8 mouse cellular contexts compared by ENCODE assay signal in the genomic region with DNA sequence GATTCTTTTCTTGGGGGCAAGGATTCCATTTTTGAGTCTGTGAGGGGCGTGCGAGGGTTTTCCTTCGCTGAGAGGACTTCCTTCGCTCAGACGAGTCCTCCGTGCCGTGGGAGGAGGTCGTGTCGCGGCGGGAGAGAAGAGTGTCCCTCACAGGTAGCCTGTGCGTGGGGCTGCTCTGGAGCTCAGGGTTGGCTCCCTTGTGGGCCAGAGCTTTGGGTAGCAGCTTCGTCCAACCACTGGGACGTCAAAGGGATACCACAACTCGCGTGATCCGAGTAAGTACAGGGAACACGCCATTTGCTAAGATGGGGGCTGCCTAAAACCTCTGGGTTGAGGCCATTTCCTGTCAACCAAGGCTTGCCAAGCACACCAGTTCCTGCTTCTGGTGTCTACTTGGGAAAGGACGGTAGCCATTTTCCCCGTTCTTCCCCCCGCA. TPM values are rescaled to one million over a fixed set of nuclear protein-coding genes. Genes with fewer than 3 reads are reported as not detected.
DNase-seq lines count a peak whose midpoint lies in the region; ATAC-seq and TF ChIP-seq lines count a peak whose summit lies in the region.

No protein-coding gene starts in this region.

- 53% methylated on average over 21 of the region's 21 CpGs for WGBS in kidney, embryonic 14.5 days
- 48% methylated on average over 21 of the region's 21 CpGs for WGBS in hindbrain, embryonic 15.5 days
- WGBS in midbrain, embryonic 16.5 days = 48% methylated on average over 21 of the region's 21 CpGs

- peak overlapping the region; percentile 52 for H3K4me2 ChIP-seq in kidney, embryonic 14.5 days (replicated peaks; ENCODE audit: low read depth, low read length)
- peak overlapping the region; percentile 67 for H3K4me2 ChIP-seq in hindbrain, embryonic 15.5 days
- H3K4me2 ChIP-seq in midbrain, embryonic 16.5 days (ENCODE audit: low read length) = peak overlapping the region; percentile 65

- no peak for TF ChIP-seq POLR2A in bone marrow macrophage, adult 2 months (IDR thresholded peaks at IDR 0.05; ENCODE audit: borderline replicate concordance, low read depth, low read length)

- DNase-seq in kidney, postnatal 10 days = no peak
- no peak for DNase-seq in ovary, postnatal 36 days (ENCODE audit: low spot score)
- no peak for DNase-seq in frontal cortex, postnatal 14 days (ENCODE audit: low spot score in 2 of 2)
- DNase-seq in right cerebral cortex, adult 2 months (ENCODE audit: low spot score in 2 of 2) = no peak

- H3K27me3 ChIP-seq in kidney, embryonic 14.5 days (ENCODE audit: control insufficient read depth, insufficient read depth, low read length) = peaks cover 21% of the 10 kb centered on the region
- peaks cover 31% of the 10 kb centered on the region for H3K27me3 ChIP-seq in hindbrain, embryonic 15.5 days
- peaks cover 27% of the 10 kb centered on the region for H3K27me3 ChIP-seq in midbrain, embryonic 16.5 days (ENCODE audit: control insufficient read depth, insufficient read depth, low read depth, low read length)

- ATAC-seq in kidney, embryonic 14.5 days (ENCODE audit: low FRiP score, low TSS enrichment) = peak; percentile 61
- peak; percentile 82 for ATAC-seq in hindbrain, embryonic 15.5 days (ENCODE audit: low FRiP score, low read depth)
- ATAC-seq in midbrain, embryonic 16.5 days = no peak; the same call in 1 of the 2 replicates

- TF ChIP-seq CTCF in bone marrow macrophage, adult 2 months (IDR thresholded peaks at IDR 0.05; ENCODE audit: low read depth, low read length) = no peak

- peaks cover 6% of the 10 kb centered on the region; the same call in 1 of the 2 replicates for H3K9me3 ChIP-seq in kidney, embryonic 14.5 days (ENCODE audit: control insufficient read depth, low read length)
- H3K9me3 ChIP-seq in hindbrain, embryonic 15.5 days = no peaks in the 10 kb centered on the region
- H3K9me3 ChIP-seq in midbrain, embryonic 16.5 days (replicated peaks; ENCODE audit: control insufficient read depth, low read length, poor library complexity, severe bottlenecking) = no peaks in the 10 kb centered on the region

- peaks cover under 1% of the 10 kb centered on the region; the same call in 1 of the 2 replicates for H3K36me3 ChIP-seq in kidney, embryonic 14.5 days (ENCODE audit: control insufficient read depth, insufficient read depth, low read length)
- no peaks in the 10 kb centered on the region for H3K36me3 ChIP-seq in hindbrain, embryonic 15.5 days
- H3K36me3 ChIP-seq in midbrain, embryonic 16.5 days (ENCODE audit: control insufficient read depth, insufficient read depth, low read length) = no peaks in the 10 kb centered on the region

- peak overlapping the region; percentile 93 for H3K27ac ChIP-seq in kidney, embryonic 14.5 days (ENCODE audit: low read depth, low read length)
- H3K27ac ChIP-seq in bone marrow macrophage, adult 2 months (ENCODE audit: insufficient read depth, low read depth, low read length) = peak overlapping the region; percentile 88
- H3K27ac ChIP-seq in hindbrain, embryonic 15.5 days (replicated peaks) = peak overlapping the region; percentile 96
- peak overlapping the region; percentile 89 for H3K27ac ChIP-seq in midbrain, embryonic 16.5 days (ENCODE audit: low read length)

- no peaks in the 10 kb centered on the region for H3K4me1 ChIP-seq in kidney, embryonic 14.5 days (ENCODE audit: control insufficient read depth, insufficient read depth, low read length)
- peaks cover 2% of the 10 kb centered on the region; the same call in 1 of the 2 replicates for H3K4me1 ChIP-seq in bone marrow macrophage, adult 2 months (ENCODE audit: control insufficient read depth, insufficient read depth, low read length)
- H3K4me1 ChIP-seq in hindbrain, embryonic 15.5 days (replicated peaks) = peaks cover 5% of the 10 kb centered on the region
- H3K4me1 ChIP-seq in midbrain, embryonic 16.5 days (ENCODE audit: control insufficient read depth, insufficient read depth, low read length) = peaks cover 7% of the 10 kb centered on the region; the same call in 1 of the 2 replicates

- peak overlapping the region; percentile 82 for H3K4me3 ChIP-seq in kidney, embryonic 14.5 days (ENCODE audit: low read length)
- H3K4me3 ChIP-seq in bone marrow macrophage, adult 2 months (ENCODE audit: insufficient read depth, low read length) = peak overlapping the region; percentile 84
- peak overlapping the region; percentile 80 for H3K4me3 ChIP-seq in hindbrain, embryonic 15.5 days
- H3K4me3 ChIP-seq in midbrain, embryonic 16.5 days (ENCODE audit: low read depth, low read length) = peak overlapping the region; percentile 78

- peak overlapping the region; percentile 68 for H3K9ac ChIP-seq in kidney, embryonic 14.5 days (ENCODE audit: low read depth, low read length)
- peak overlapping the region; percentile 69 for H3K9ac ChIP-seq in hindbrain, embryonic 15.5 days
- peak overlapping the region; percentile 72 for H3K9ac ChIP-seq in midbrain, embryonic 16.5 days (ENCODE audit: low read depth, low read length)

RNA-seq across cellular contexts. Expression of gene Zfp518a, which starts 0.4 kb away (rescaled TPM):
- 16.8 and 19.0 TPM in 2 replicates for polyA plus RNA-seq in kidney, embryonic 14.5 days (2014; fragmentation: Nextera tagmentation; extraction: Ambion mirVana)
- polyA plus RNA-seq in bone marrow macrophage, adult 2 months (2012; ENCODE audit: insufficient read depth, insufficient read length, missing spikeins) = 12.5 and 13.2 TPM in 2 replicates
- 4.9 and 5.4 TPM in 2 replicates for polyA plus RNA-seq in hindbrain, embryonic 15.5 days (2015; fragmentation: Nextera tagmentation; extraction: Ambion mirVana)
- polyA plus RNA-seq in midbrain, embryonic 16.5 days (2015; fragmentation: Nextera tagmentation; extraction: Ambion mirVana) = 5.3 and 5.7 TPM in 2 replicates
